Comparison of ENCODE assay signal across 8 mouse cellular contexts in the genomic region with DNA sequence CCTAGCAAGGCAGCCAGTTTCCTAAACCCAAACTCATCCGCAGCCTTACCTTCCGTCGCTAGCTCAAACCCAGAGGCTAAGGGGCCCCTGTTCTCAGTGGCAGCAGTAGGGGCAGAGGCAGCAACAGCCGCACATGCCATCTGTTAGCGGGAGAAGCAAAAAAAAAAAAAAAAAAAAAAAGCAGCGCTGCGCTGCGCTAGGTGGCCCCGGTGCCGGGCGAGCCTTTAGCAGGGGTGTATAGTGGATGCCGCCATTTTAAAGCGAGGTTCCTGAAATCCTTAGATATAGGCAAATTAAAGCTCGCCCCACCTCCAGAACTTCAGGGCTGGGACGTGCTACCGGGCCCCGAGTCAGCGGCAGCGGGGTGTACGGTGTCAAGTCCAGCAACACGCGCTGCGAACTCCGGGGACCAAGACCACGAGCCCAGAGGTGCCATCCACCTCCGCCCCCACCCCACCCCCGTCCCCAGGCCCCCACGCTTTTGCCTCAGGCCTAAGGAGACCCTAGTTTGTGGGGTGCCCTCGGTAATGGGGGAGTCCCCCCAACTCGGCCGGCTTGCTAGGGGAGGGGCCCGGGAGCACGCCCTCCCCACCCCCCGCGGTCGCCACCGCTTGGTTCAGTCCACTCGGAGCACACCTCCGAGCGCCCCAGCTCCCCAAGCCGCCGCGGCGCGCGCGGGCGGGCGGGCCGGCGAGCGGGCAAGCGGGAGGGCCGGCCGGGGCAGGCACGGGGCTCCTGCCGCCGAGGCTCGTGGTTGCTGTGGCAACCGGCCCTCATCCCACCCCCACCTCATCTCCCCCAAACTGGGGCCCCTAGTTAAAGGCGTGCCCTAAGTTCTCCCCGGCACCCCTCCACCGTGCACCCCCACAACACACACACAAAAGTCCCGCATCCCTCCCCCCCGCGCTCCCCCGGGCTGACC. TPM values are rescaled to one million over a fixed set of nuclear protein-coding genes. Genes with fewer than 3 reads are reported as not detected.
A peak's percentile ranks its signal among the peaks of the same experiment; 100 is the strongest.
DNase-seq lines count a peak whose midpoint lies in the region; ATAC-seq lines count a peak whose summit lies in the region.

No protein-coding gene starts in this region.

- peak; percentile 66 for ATAC-seq in granulocyte monocyte progenitor cell, adult 5-6 weeks (replicated peaks; ENCODE audit: poor library complexity, severe bottlenecking)

- DNase-seq in left cerebral cortex, postnatal 4 days = peak; percentile 20
- DNase-seq in left cerebral cortex, adult 11 months (ENCODE audit: low spot score) = no peak
- peak; percentile 16 to 20 for DNase-seq in cerebellum, postnatal 36 days
- peak; percentile 21 for DNase-seq in kidney, adult 9 months
- peak; percentile 64 for DNase-seq in lung, postnatal 25 days (ENCODE audit: low spot score)
- DNase-seq in ovary, postnatal 36 days (ENCODE audit: low spot score) = peak; percentile 55
- peak; percentile 40 to 41 for DNase-seq in urinary bladder, postnatal 36 days (ENCODE audit: low spot score in 2 of 2)

- intact Hi-C loops in left cerebral cortex, postnatal 4 days (cut with DNase I) = loop anchor here (5.0 kb wide), 1 partner anchor 53 kb away; no protein-coding TSS in a partner anchor

RNA-seq across cellular contexts. Expression of a gene that starts 1.4 kb away (rescaled TPM):
- total RNA-seq in left cerebral cortex, postnatal 4 days (2021) = under 1 TPM; 0.44 to 0.48 TPM
- total RNA-seq in granulocyte monocyte progenitor cell, adult 5-6 weeks (2014; fragmentation: Nextera tagmentation) = 55.3 and 57.8 TPM in 2 replicates
- total RNA-seq in granulocyte monocyte progenitor cell, adult 5-6 weeks (2017) = 56.9 and 59.3 TPM in 2 replicates

Comparison
In these comparisons a context has a peak if more than half of its experiments do, and no peak if none do; other contexts are left out.
1. RNA of a gene that starts 1.4 kb away (total RNA-seq): 55.3 to 59.3 TPM in granulocyte monocyte progenitor cell, adult 5-6 weeks; 0.44 to 0.48 TPM in left cerebral cortex, postnatal 4 days; every median in the first group is over 10 times any median in the second.